Mouse (Mus musculus) gastrocnemius, postnatal 14 days (tissue): Measurements from ENCODE around the gene Acvr2a. TPM values are rescaled to one million over a fixed set of nuclear protein-coding genes. Genes with fewer than 3 reads are reported as not detected.
"Not testable (repeated sequence)": the region's sequence is repeated elsewhere in the genome, so short reads cannot be mapped to it uniquely, and the experiment has no call there.

Source experiments
- DNase-seq: peaks from one replicate; pipeline ENCODE4 v3.0.0; 2021; ENCODE audit warnings: mixed read lengths
- intact Hi-C: fragments of 180-260 bp; cut with DNase I; formaldehyde crosslinking; loops from one replicate; pipeline ENCODE4 v1.15.1; 2025; ENCODE audit warnings: low total_unique reads
- total RNA-seq, 2 experiments: library from RNA; stranded (reverse); gene quantifications; 2 replicates each; pipeline ENCODE4 v1.2.3; 2021

Acvr2a gene
- total RNA-seq, 2 experiments from 2014 or later: 13.5 to 19.1 TPM

- intact Hi-C loops: no loop called here
- no peak for DNase-seq
Measured at GRCm38 (mm10) chr2:48846689-48847398, 32.9 kb downstream of the Acvr2a start.

- intact Hi-C loops, DNase-seq: not testable (repeated sequence)
Measured at GRCm38 (mm10) chr2:48865596-48865995, 51.7 kb downstream of the Acvr2a start.

- DNase-seq: no peak
- intact Hi-C loops: no loop called here
Measured at GRCm38 (mm10) chr2:48868199-48868913, 54.4 kb downstream of the Acvr2a start.

- DNase-seq: peak; percentile 9
- intact Hi-C loops: loop anchor here (5.0 to 10.0 kb wide), 3 partner anchors 889 to 1391 kb away; no protein-coding TSS in a partner anchor
Measured at GRCm38 (mm10) chr2:48885945-48886344, 72.0 kb downstream of the Acvr2a start.

- intact Hi-C loops: no loop called here
- no peak for DNase-seq
Measured at GRCm38 (mm10) chr2:48895186-48895585, 81.3 kb downstream of the Acvr2a start.

DNA sequence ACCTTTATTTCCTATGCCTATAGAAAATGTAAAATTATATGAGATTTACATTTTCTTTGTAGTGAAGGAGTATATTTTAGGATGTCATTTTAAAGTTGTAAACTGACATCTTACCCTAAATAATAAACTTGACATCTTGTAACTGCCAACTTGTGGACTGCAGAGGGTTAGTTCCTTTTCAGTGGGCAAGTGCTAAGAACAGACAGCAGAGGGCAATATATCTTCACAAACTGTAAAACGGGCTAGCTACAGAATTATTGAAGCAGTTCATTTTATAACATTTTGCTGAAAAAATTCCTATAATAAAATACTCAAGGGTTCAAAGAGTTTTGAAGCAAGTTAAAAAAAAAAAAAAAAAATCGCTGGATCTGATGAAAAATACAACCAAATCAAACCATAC, 95.0 kb downstream of the Acvr2a start:
- DNase-seq: no peak
- intact Hi-C loops: loop anchor here (5.0 kb wide), 1 partner anchor 408 kb away; no protein-coding TSS in a partner anchor

- intact Hi-C loops: no loop called here
- DNase-seq: no peak
Measured at GRCm38 (mm10) chr2:48914185-48914584, 100.3 kb downstream of the Acvr2a start.

- intact Hi-C loops: no loop called here
- no peak for DNase-seq
Measured at GRCm38 (mm10) chr2:48915832-48916231, 101.9 kb downstream of the Acvr2a start.

- intact Hi-C loops: no loop called here
- no peak for DNase-seq
Measured at GRCm38 (mm10) chr2:48935058-48935457, 121.1 kb downstream of the Acvr2a start.

GRCm38 (mm10) chr2:48947761-48948160, 133.9 kb downstream of the Acvr2a start:
- DNase-seq: no peak
- intact Hi-C loops: no loop called here

DNA sequence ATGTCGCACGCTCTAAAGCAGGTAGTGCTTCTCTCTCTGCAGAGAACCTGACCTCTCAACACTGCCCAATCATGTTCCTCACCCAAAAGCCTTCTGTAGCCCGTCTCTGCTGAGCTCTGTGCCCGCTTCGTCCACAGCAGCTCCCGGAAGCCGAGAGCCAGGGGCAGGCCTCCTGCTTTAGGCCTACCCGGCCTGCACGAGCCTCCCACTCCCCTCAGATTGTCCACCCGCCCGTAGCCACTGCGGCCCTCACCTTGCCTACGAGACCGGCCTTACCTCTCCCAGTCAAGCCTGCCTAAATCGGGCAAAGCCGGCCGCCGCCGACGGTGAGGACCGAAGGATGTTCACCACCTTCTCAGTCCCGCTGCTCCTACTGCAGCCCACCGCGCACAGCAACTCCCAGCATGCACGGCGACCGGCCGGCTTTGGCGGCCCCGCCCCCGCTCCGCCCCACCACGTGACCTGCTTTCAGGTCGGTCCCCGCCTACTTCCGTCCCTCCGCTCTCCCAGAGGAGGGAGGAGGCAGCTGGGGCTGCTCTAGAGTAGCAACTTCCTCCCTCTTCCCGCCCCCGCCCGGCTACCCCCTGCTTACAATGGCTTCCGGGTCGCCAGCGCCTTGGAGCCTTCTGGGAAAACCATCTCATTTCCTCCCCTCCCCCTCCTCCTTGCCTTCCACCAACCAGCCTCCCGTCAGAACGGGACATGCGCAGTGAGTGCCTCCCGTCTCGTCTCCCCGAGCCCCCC, 135.1 kb downstream of the Acvr2a start, which contains the start of gene Mbd5:
TSS of gene Mbd5 (plus strand) at position 668 of the 744 bp plus-strand sequence.
- DNase-seq: peak; percentile 100
- intact Hi-C loops: no loop called here

GRCm38 (mm10) chr2:48949743-48950251, 135.9 kb downstream of the Acvr2a start:
- intact Hi-C loops: no loop called here
- peak; percentile 22 for DNase-seq

GRCm38 (mm10) chr2:48950252-48950315, 136.2 kb downstream of the Acvr2a start, which contains the start of gene Orc4:
Gene Orc4, minus strand, starts transcription at chr2:48950277.
- DNase-seq: no peak
- intact Hi-C loops: no loop called here

DNA sequence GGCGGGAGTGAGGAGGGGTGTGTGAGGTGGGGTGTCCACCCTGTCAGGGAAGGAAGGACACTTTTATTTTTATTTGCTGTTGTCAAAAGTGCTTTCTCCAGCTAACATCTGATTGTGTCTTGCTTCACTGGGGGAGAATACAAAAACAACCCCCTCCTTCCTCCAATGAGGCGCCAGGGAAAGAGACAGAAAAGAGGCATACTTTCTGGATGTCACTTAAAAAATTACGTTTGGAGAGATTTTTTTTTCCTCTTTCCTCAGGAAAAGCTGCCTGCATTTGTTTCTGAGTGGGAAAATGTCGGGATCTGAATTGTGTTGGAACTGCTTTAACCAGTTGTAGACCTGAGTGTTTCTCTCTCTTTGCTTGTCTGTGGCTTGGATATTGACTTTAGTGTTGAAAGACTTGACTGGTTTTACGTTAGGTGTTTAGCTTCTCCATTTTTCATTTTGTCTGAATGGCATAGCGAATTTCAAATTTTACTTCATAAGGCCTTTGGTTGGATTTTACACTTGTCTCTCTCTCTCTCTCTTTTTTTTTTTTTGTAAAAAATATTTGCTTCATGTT, 136.5 kb downstream of the Acvr2a start:
- DNase-seq: no peak
- intact Hi-C loops: no loop called here

Other genes with a start within 250 kb of the Acvr2a start
- 10 to 100 TPM; 23.7 to 26.1 TPM for gene Mbd5, start 135.4 kb downstream of the Acvr2a start, total RNA-seq
- 10 to 100 TPM; 21.7 to 22.2 TPM for gene Orc4, start 136.2 kb downstream of the Acvr2a start, total RNA-seq